Mouse (Mus musculus): Measurements from ENCODE around the gene Cyfip2. TPM values are rescaled to one million over a fixed set of nuclear protein-coding genes. Genes with fewer than 3 reads are reported as not detected.

Cyfip2 gene
- polyA plus RNA-seq, 1 experiment from 2014 or later: 80.8 TPM

DNA sequence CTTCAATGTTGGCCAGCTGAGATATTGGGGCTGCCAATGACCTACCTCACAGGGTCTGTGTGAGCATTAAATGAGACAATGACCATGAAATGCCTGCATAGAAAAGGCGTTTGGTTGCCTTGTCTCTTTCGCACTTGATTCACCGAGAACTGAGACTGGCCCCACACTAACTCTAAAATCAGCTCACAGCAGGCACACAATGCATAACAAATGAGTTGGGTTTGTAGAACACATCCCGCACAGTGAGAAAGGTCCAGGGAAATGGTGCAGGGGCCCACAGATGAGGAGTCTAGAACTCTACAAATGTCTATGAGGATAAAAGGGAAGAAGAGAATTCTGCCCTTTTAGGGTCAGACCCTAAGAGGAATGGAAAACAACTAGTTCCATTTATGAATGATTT is 23.6 kb downstream of the Cyfip2 start:
- peaks cover 42% of the 10 kb centered on the region for H3K36me3 ChIP-seq
- peaks cover 19% of the 10 kb centered on the region for H3K4me1 ChIP-seq (replicated peaks)
- WGBS: 39% methylated on average over 4 of the region's 4 CpGs

DNA sequence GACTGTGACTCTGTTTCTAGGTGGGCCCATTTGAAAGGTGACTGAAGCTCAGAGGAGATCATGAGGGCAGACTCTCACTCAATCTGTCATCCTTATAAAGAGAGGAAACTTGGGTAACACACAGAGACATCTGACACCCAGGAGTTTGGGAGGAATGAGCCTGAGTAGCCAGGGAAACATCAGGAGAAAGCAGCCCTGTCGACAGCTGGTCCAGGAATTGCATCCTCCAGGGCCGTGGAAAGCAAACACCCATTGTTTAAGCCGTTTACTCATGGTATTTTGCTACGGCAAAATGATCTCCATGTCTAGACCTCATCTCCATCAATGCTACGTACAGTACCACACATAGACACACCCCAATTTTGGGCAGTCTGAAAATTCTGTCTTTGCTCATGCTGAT is 24.6 kb downstream of the Cyfip2 start:
- H3K27ac ChIP-seq: no peak overlapping the region
- 79% methylated on average over 5 of the region's 5 CpGs for WGBS
- peaks cover 52% of the 10 kb centered on the region for H3K36me3 ChIP-seq
- H3K27me3 ChIP-seq: 0 out of 2 replicates have a peak, but pooled peaks cover 3% of the 10 kb centered on the region
- H3K9ac ChIP-seq (replicated peaks): no peak overlapping the region
- no peak overlapping the region for H3K4me3 ChIP-seq (replicated peaks)
- H3K9me3 ChIP-seq: no peaks in the 10 kb centered on the region
- H3K4me1 ChIP-seq (replicated peaks): peaks cover 19% of the 10 kb centered on the region
- no peak for ATAC-seq
- no peak overlapping the region for H3K4me2 ChIP-seq (replicated peaks)

More for the DNA sequence above, 23.6 kb downstream of the Cyfip2 start:
- ATAC-seq: no peak
- Histone ChIP-seq H3K9me3 (no peaks in the 10 kb centered on the region), H3K9ac (replicated peaks) (no peak overlapping the region), H3K27ac (no peak overlapping the region), H3K4me2 (replicated peaks) (no peak overlapping the region), H3K27me3 (0 out of 2 replicates have a peak, but pooled peaks cover 3% of the 10 kb centered on the region), H3K4me3 (replicated peaks) (no peak overlapping the region)

DNA sequence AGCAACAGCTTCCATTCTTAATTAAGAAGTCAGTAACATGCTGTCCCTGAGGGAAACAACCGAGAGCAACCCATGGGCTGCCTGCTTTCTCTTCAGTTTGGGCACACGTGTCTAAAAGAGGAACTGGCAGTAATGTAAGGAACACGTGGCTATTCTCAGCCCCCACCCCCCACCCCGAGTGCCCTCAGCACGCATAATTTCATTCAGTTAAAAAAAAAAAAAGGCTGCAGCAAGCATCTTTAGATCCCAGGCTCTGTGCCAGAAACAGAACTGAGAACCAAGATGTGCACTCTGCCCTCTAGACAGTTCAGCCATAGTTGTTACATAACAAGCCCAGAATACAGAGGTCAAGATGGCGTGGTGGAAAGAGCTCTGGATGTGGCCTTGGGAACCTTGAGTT is 25.9 kb downstream of the Cyfip2 start:
- H3K36me3 ChIP-seq: peaks cover 64% of the 10 kb centered on the region

DNA sequence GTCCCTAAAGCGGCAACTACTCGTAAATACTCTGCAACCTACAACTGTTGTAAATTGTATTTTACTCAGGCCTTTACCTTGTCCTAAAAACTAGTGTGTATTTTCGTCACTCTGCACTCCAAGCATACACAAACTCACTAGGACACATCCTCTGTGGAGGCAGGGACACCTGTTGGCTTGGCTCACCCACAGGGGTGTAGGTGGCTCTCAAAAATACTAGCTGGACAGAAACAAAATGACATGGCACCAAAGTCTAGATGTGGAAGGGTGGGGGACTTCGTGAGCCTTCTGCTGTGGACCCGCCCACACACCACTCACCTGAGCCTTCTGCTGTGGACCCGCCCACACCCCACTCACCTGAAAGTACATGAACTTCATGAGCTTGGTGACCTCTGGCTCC is 28.9 kb downstream of the Cyfip2 start:
- no peak for ATAC-seq
- no peak overlapping the region for H3K4me2 ChIP-seq (replicated peaks)
- H3K36me3 ChIP-seq: peaks cover 78% of the 10 kb centered on the region
- WGBS: 92% methylated on average over 6 of the region's 6 CpGs
- H3K4me3 ChIP-seq (replicated peaks): no peak overlapping the region
- 0 out of 2 replicates have a peak, but pooled peaks cover 3% of the 10 kb centered on the region for H3K27me3 ChIP-seq
- H3K9ac ChIP-seq (replicated peaks): no peak overlapping the region
- H3K27ac ChIP-seq: no peak overlapping the region
- peaks cover 4% of the 10 kb centered on the region; the same call in 1 of the 2 replicates for H3K4me1 ChIP-seq (replicated peaks)
- H3K9me3 ChIP-seq: no peaks in the 10 kb centered on the region

More for the DNA sequence above, 25.9 kb downstream of the Cyfip2 start:
- ATAC-seq: no peak
- Histone ChIP-seq H3K27ac (no peak overlapping the region), H3K4me3 (replicated peaks) (no peak overlapping the region), H3K27me3 (0 out of 2 replicates have a peak, but pooled peaks cover 3% of the 10 kb centered on the region), H3K9ac (replicated peaks) (no peak overlapping the region), H3K4me2 (replicated peaks) (no peak overlapping the region), H3K9me3 (no peaks in the 10 kb centered on the region), H3K4me1 (replicated peaks) (peaks cover 19% of the 10 kb centered on the region)
- WGBS: 49% methylated on average over 6 of the region's 6 CpGs

DNA sequence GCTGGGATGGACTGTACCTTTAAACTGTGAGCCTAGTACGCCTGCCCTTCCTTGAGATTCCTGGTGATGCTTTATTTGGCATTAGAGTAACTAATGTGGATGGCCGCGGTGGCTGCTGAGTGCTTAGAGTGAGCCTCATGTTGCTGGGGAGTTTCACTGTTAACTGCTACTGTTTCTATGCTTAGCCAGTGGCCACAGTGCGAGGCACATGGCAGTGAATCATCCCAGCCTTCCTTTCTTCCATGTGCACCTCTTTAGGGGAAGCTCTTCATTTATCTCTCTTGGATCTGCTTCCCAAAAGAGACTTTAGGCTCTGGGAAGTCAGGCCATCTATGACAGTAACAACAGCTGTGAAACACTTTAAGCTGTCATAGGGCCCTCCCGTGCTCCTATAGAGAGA is 30.0 kb downstream of the Cyfip2 start:
- no peak overlapping the region for H3K4me3 ChIP-seq (replicated peaks)
- H3K27me3 ChIP-seq: 0 out of 2 replicates have a peak, but pooled peaks cover 3% of the 10 kb centered on the region
- H3K9me3 ChIP-seq: no peaks in the 10 kb centered on the region
- WGBS: 95% methylated on average over 5 of the region's 5 CpGs
- H3K36me3 ChIP-seq: peaks cover 78% of the 10 kb centered on the region
- H3K4me2 ChIP-seq (replicated peaks): no peak overlapping the region
- no peak for ATAC-seq
- H3K4me1 ChIP-seq (replicated peaks): peaks cover 4% of the 10 kb centered on the region; the same call in 1 of the 2 replicates
- H3K9ac ChIP-seq (replicated peaks): no peak overlapping the region
- no peak overlapping the region for H3K27ac ChIP-seq

DNA sequence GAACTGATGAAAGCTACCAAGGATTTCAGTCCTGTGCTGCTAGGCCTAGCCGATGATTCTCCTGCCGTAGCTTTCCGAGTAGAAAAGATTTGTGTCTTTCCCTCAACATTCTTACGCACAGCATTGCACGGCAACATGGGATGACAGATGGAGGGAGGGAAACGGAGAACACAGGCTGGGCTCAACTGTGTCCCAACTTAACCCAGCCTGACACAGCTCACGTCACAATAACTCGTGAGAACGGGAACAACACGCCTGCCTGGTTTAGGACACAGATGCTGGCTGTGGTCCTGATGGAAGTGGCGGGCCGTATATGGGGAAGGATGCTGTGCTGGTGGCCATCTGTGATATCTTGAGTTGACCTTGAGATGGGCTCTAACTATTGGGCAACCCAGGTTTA is 34.0 kb downstream of the Cyfip2 start:
- Histone ChIP-seq H3K27me3 (no peaks in the 10 kb centered on the region), H3K36me3 (peaks cover 88% of the 10 kb centered on the region), H3K4me1 (replicated peaks) (no peaks in the 10 kb centered on the region), H3K9ac (replicated peaks) (no peak overlapping the region), H3K27ac (no peak overlapping the region), H3K4me2 (replicated peaks) (no peak overlapping the region), H3K4me3 (replicated peaks) (no peak overlapping the region), H3K9me3 (no peaks in the 10 kb centered on the region)
- WGBS: 90% methylated on average over 12 of the region's 12 CpGs
- no peak for ATAC-seq

DNA sequence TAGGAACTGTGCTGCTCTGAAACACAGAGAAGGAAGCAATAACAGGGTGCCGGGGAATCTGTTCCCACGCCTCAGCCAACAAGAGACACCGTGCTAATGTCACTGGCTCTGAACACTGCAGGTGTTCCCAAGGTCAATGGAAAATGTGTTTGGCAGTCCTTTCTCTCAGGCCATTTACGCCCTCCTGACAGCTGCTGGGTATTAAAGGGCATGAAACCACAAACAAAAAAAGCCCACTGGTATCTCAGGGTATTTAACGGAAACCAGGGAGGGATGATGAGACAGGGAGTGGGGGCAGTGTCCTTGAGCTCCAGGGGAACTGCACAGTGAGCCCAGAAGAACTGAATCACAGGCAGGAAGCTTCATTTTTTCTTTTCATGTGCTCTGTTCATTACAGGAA is 34.5 kb downstream of the Cyfip2 start:
- Histone ChIP-seq H3K4me3 (replicated peaks) (no peak overlapping the region), H3K4me1 (replicated peaks) (no peaks in the 10 kb centered on the region), H3K27me3 (no peaks in the 10 kb centered on the region), H3K27ac (no peak overlapping the region), H3K9me3 (no peaks in the 10 kb centered on the region), H3K4me2 (replicated peaks) (no peak overlapping the region), H3K9ac (replicated peaks) (no peak overlapping the region), H3K36me3 (peaks cover 86% of the 10 kb centered on the region)
- ATAC-seq: no peak
- 58% methylated on average over 5 of the region's 5 CpGs for WGBS

DNA sequence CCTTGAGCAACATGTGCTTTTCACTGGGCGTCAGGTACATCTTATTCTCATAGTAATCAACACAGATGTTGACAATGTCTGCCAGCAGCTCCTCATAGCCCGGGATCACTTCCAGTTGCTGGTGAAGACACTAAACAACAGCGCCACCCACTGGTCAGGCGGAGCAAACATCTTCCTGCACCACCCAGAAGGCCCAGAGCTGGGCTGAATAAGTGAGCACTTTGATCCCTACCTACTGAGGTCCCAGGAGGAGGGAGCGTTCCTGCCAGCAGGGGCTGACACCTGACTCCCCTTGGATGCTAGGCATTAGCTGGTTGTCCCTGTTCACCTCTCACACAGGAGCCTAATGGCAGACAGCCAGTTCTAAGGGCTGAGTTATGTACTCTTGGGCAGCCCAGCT is 35.9 kb downstream of the Cyfip2 start:
- Histone ChIP-seq H3K27me3 (no peaks in the 10 kb centered on the region), H3K9me3 (no peaks in the 10 kb centered on the region), H3K4me1 (replicated peaks) (no peaks in the 10 kb centered on the region), H3K4me3 (replicated peaks) (no peak overlapping the region), H3K27ac (no peak overlapping the region), H3K9ac (replicated peaks) (no peak overlapping the region), H3K36me3 (peaks cover 84% of the 10 kb centered on the region), H3K4me2 (replicated peaks) (no peak overlapping the region)
- WGBS: 55% methylated on average over 5 of the region's 5 CpGs
- ATAC-seq: no peak

DNA sequence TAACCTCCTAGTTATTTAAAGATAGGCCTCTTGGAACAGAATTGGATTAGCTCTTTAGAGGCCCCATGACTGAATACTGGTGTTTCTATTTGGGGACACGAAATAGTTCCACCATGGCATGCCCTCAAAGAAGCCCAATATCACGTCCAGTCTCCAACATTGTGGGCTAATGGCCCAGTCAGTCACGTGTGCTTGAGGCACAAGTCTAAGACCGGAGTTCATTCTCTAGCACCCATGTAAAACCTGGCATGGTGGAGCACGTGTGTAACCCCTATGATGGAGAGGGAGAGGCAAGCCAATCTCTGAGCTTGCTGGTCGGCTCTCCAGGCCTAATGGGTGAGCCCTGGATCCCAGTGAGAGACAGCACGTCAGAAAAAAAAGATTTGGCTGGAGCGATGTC is 36.5 kb downstream of the Cyfip2 start:
- no peak for ATAC-seq
- no peak overlapping the region for H3K4me2 ChIP-seq (replicated peaks)
- no peak overlapping the region for H3K27ac ChIP-seq
- H3K9ac ChIP-seq (replicated peaks): no peak overlapping the region
- H3K36me3 ChIP-seq: peaks cover 84% of the 10 kb centered on the region
- no peaks in the 10 kb centered on the region for H3K4me1 ChIP-seq (replicated peaks)
- 90% methylated on average over 8 of the region's 8 CpGs for WGBS
- no peaks in the 10 kb centered on the region for H3K27me3 ChIP-seq
- H3K4me3 ChIP-seq (replicated peaks): no peak overlapping the region
- H3K9me3 ChIP-seq: no peaks in the 10 kb centered on the region

DNA sequence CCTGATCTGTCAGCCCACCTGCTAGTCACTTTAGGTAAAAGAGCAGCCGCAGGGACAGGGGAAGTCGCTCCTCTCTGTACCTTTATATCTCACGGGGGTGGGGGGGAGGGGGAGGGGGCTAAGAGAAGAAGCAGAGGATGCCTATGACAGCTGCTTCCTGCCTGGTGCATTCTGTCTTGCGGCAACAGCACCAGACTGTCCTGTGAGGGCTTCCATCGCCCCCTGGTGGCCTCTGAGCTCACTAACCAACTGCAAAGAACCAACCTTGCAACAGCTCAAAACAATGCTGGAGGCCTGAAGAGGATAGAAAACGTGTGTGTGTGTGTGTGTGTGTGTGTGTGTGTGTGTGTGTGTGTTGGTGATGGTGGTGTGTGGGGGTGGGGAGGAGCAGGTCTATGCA is 37.4 kb downstream of the Cyfip2 start:
- 0 out of 2 replicates have a peak overlapping the region, but pooled peaks have one; percentile 36 for H3K27ac ChIP-seq
- no peak overlapping the region for H3K4me3 ChIP-seq (replicated peaks)
- no peaks in the 10 kb centered on the region for H3K4me1 ChIP-seq (replicated peaks)
- 10% methylated on average over 6 of the region's 6 CpGs for WGBS
- H3K36me3 ChIP-seq: peaks cover 82% of the 10 kb centered on the region
- no peaks in the 10 kb centered on the region for H3K9me3 ChIP-seq
- no peaks in the 10 kb centered on the region for H3K27me3 ChIP-seq
- H3K9ac ChIP-seq (replicated peaks): no peak overlapping the region
- no peak overlapping the region for H3K4me2 ChIP-seq (replicated peaks)
- ATAC-seq: peak; percentile 84

DNA sequence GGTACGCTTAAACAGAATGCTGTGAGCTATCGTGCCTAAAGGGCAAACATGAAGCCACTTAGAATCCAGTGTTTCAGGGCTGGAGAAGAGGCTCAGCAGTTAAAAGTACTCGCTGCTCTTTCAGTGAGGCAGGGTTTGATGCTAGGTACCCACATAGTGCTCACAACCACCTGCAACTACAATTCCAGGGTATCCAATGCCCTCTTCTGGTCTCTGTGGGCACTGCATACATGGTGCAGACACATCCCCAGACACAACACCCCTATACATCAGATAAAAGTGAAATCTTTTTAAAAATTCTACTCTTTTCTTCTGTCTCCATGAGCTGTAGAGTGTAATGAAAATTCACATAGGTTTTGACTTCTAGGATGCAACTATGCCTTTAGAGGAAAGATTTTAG is 38.7 kb downstream of the Cyfip2 start:
- H3K9ac ChIP-seq (replicated peaks): no peak overlapping the region
- no peak overlapping the region for H3K4me2 ChIP-seq (replicated peaks)
- H3K36me3 ChIP-seq: peaks cover 80% of the 10 kb centered on the region
- H3K27me3 ChIP-seq: no peaks in the 10 kb centered on the region
- H3K4me1 ChIP-seq (replicated peaks): no peaks in the 10 kb centered on the region
- no peak overlapping the region for H3K27ac ChIP-seq
- 96% methylated on average over 3 of the region's 3 CpGs for WGBS
- H3K9me3 ChIP-seq: no peaks in the 10 kb centered on the region
- no peak overlapping the region for H3K4me3 ChIP-seq (replicated peaks)
- ATAC-seq: no peak

DNA sequence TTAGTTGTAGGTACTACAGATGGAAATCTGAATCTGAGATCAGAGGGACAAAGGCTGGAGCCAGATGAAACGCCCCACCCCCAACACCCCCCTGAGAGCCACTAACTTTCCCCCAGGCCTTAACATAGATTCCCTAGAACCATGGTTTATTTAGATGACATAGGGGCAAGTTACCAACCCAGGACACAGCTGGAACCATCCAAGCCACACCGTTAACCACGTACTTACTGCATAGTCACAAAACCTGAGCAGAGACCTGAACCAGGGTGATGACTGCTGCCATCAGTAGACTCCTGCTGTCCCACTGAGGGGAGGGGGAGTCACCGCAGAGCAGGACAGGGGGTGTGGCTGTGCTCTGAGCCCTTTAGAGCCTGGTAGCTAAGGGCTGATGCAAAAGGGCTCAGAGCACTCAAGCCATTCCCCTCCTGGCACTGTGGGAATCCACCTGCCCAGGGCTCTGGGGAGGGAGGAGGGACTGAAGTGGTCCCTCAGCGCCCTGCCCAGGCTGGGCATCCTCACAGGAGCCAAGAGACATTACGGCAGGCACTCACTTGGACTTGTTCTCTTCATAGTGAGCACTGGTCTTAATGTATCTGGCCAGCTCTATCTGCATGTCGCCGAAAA is 40.5 kb downstream of the Cyfip2 start:
- Histone ChIP-seq H3K4me1 (replicated peaks) (no peaks in the 10 kb centered on the region), H3K4me3 (replicated peaks) (no peak overlapping the region), H3K36me3 (peaks cover 75% of the 10 kb centered on the region), H3K9me3 (no peaks in the 10 kb centered on the region), H3K27ac (no peak overlapping the region), H3K9ac (replicated peaks) (no peak overlapping the region), H3K4me2 (replicated peaks) (no peak overlapping the region), H3K27me3 (no peaks in the 10 kb centered on the region)
- no peak for ATAC-seq
- WGBS: 71% methylated on average over 8 of the region's 8 CpGs

DNA sequence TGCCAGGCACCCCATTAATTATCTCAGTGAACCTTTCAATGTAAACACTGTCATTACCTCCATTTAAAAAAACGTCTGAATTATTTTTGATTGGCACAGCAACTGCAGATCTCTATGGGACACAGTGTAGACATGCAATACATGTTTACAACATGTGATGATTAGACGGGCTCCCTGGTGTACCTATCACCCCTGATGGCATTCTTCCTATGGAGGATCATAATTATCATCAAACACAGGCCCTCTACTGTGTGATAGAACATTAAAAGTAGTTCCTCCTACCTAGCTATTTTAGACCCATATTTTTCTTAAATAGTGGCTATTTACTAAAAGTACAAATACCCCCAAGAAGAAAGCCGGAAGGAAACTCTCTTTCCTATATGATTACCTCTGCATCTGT is 42.8 kb downstream of the Cyfip2 start:
- Histone ChIP-seq H3K4me3 (replicated peaks) (no peak overlapping the region), H3K27ac (0 out of 2 replicates have a peak overlapping the region, but pooled peaks have one; percentile 47), H3K27me3 (no peaks in the 10 kb centered on the region), H3K4me1 (replicated peaks) (no peaks in the 10 kb centered on the region), H3K36me3 (peaks cover 85% of the 10 kb centered on the region), H3K4me2 (replicated peaks) (no peak overlapping the region), H3K9ac (replicated peaks) (no peak overlapping the region), H3K9me3 (no peaks in the 10 kb centered on the region)
- ATAC-seq: no peak
- 74% methylated on average over 3 of the region's 3 CpGs for WGBS
